Mouse (Mus musculus) liver, adult (tissue): ENCODE data around the gene Ccdc73.

Experiments used
- GATA4 ChIP-seq: IDR thresholded peaks from 2 replicates; pipeline ENCODE4 v1.6.1; 2014; ENCODE audit warnings: mild to moderate bottlenecking, low read length; ENCODE audit not compliant: insufficient replicate concordance

The Ccdc73 gene

GRCm38 (mm10) chr2:104867282-104867855 lies at the start of gene Ccdc73:
Gene Ccdc73 (plus strand): TSS chr2:104867805.
- no peak for TF ChIP-seq GATA4

GRCm38 (mm10) chr2:104826191-104826590 lies 41.4 kb upstream of the Ccdc73 start:
- no peak for TF ChIP-seq GATA4

GRCm38 (mm10) chr2:104832486-104832885 lies 35.1 kb upstream of the Ccdc73 start:
- no peak for TF ChIP-seq GATA4

GRCm38 (mm10) chr2:104840974-104841373 lies 26.6 kb upstream of the Ccdc73 start:
- TF ChIP-seq GATA4: no peak

GRCm38 (mm10) chr2:104841736-104842135 lies 25.9 kb upstream of the Ccdc73 start:
- TF ChIP-seq GATA4: no peak

- TF ChIP-seq GATA4: no peak
Measured at GRCm38 (mm10) chr2:104842559-104842958, 25.0 kb upstream of the Ccdc73 start.

GRCm38 (mm10) chr2:104846638-104847414 lies 20.8 kb upstream of the Ccdc73 start:
- no peak for TF ChIP-seq GATA4

- TF ChIP-seq GATA4: no peak
Measured at GRCm38 (mm10) chr2:104847645-104848044, 20.0 kb upstream of the Ccdc73 start.

GRCm38 (mm10) chr2:104848235-104849161 lies 19.1 kb upstream of the Ccdc73 start:
- TF ChIP-seq GATA4: no peak

GRCm38 (mm10) chr2:104849276-104849990 lies 18.2 kb upstream of the Ccdc73 start, which contains the start of gene Prrg4:
Gene Prrg4 (minus strand): TSS chr2:104849876.
- TF ChIP-seq GATA4: no peak

- no peak for TF ChIP-seq GATA4
Measured at GRCm38 (mm10) chr2:104849991-104850359, 17.6 kb upstream of the Ccdc73 start.

GRCm38 (mm10) chr2:104851686-104852085 lies 15.9 kb upstream of the Ccdc73 start:
- no peak for TF ChIP-seq GATA4

GRCm38 (mm10) chr2:104852546-104852945 lies 15.1 kb upstream of the Ccdc73 start:
- TF ChIP-seq GATA4: no peak

- no peak for TF ChIP-seq GATA4
Measured at GRCm38 (mm10) chr2:104854836-104855235, 12.8 kb upstream of the Ccdc73 start.

- TF ChIP-seq GATA4: no peak
Measured at GRCm38 (mm10) chr2:104855732-104856131, 11.9 kb upstream of the Ccdc73 start.

- no peak for TF ChIP-seq GATA4
Measured at GRCm38 (mm10) chr2:104856218-104856617, 11.4 kb upstream of the Ccdc73 start.

- TF ChIP-seq GATA4: no peak
Measured at GRCm38 (mm10) chr2:104859060-104859459, 8.5 kb upstream of the Ccdc73 start.
